Mouse (Mus musculus) heart, embryonic 15.5 days (tissue): ENCODE data around the gene H2-Ab1. TPM values are rescaled to one million over a fixed set of nuclear protein-coding genes. Genes with fewer than 3 reads are reported as not detected.
A peak's percentile ranks its signal among the peaks of the same experiment; 100 is the strongest.

Experiments used
- ATAC-seq: fragments of 200-750 bp; cut with Nextera tagmentation; replicated peaks from 2 replicates; pipeline ENCODE4 v1.8.0; 2017; ENCODE audit warnings: low read depth, moderate TSS enrichment; ENCODE audit not compliant: insufficient number of reproducible peaks, insufficient read depth, low FRiP score
- H3K27ac ChIP-seq: fragments of 300-500 bp; sonication (generic); 2 replicates; pipeline ENCODE4 v1.5.1; 2015; ENCODE audit warnings: mild to moderate bottlenecking, inconsistent platforms
- H3K27me3 ChIP-seq: fragments of 300-500 bp; sonication (generic); 2 replicates; pipeline ENCODE4 v1.6.1; 2015; ENCODE audit warnings: inconsistent platforms
- H3K36me3 ChIP-seq: fragments of 300-500 bp; sonication (generic); 2 replicates; pipeline ENCODE4 v1.6.1; 2015; ENCODE audit warnings: mild to moderate bottlenecking, inconsistent platforms
- H3K4me1 ChIP-seq: fragments of 300-500 bp; sonication (generic); replicated peaks from 2 replicates; pipeline ENCODE4 v1.6.1; 2015; ENCODE audit warnings: inconsistent platforms
- H3K4me2 ChIP-seq: fragments of 300-500 bp; sonication (generic); 2 replicates; pipeline ENCODE4 v1.6.1; 2015; ENCODE audit warnings: inconsistent platforms, mild to moderate bottlenecking, moderate library complexity
- H3K4me3 ChIP-seq: fragments of 300-500 bp; sonication (generic); 2 replicates; pipeline ENCODE4 v1.5.1; 2015; ENCODE audit warnings: mild to moderate bottlenecking, inconsistent platforms
- H3K9ac ChIP-seq: fragments of 300-500 bp; sonication (generic); 2 replicates; pipeline ENCODE4 v1.6.1; 2015; ENCODE audit warnings: mild to moderate bottlenecking, inconsistent platforms
- H3K9me3 ChIP-seq: fragments of 300-500 bp; sonication (generic); replicated peaks from 2 replicates; pipeline ENCODE4 v1.6.1; 2016; ENCODE audit warnings: inconsistent platforms
- WGBS: fragments of 180-500 bp; shearing (Covaris S2); methylation state at CpG from one replicate; pipeline ENCODE4 v1.1.7; 2015; ENCODE audit warnings: mixed read lengths; 5-methylcytosine and 5-hydroxymethylcytosine counted together
- polyA plus RNA-seq: library from polyadenylated mRNA; unstranded; fragments of >200 nt; fragmentation: Nextera tagmentation; extraction: Ambion mirVana; gene quantifications from 2 replicates; pipeline ENCODE4 v1.2.1, GENCODE M21; 2015

Gene H2-Ab1
- polyA plus RNA-seq, 1 experiment from 2014 or later = 16.2 TPM

GRCm38 (mm10) chr17:34263068-34263467, 5.6 kb downstream of the H2-Ab1 start:
- WGBS = under 1% methylated on average over 8 of the region's 8 CpGs
- H3K9ac ChIP-seq = 0 out of 2 replicates have a peak overlapping the region, but pooled peaks have one; percentile 15

GRCm38 (mm10) chr17:34263811-34264371, 6.4 kb downstream of the H2-Ab1 start:
- Histone ChIP-seq H3K27ac (no peak overlapping the region), H3K27me3 (peaks cover 30% of the 10 kb centered on the region), H3K4me3 (peak overlapping the region; percentile 65), H3K36me3 (no peaks in the 10 kb centered on the region), H3K4me2 (peak overlapping the region; percentile 99), H3K9me3 (no peaks in the 10 kb centered on the region), H3K9ac (no peak overlapping the region), H3K4me1 (peaks cover 20% of the 10 kb centered on the region)
- ATAC-seq = no peak
- WGBS = 4% methylated on average over 14 of the region's 14 CpGs

More at GRCm38 (mm10) chr17:34263068-34263467, 5.6 kb downstream of the H2-Ab1 start:
- Histone ChIP-seq H3K27me3 (peaks cover 35% of the 10 kb centered on the region), H3K4me3 (peak overlapping the region; percentile 65), H3K4me2 (peak overlapping the region; percentile 99), H3K36me3 (no peaks in the 10 kb centered on the region), H3K4me1 (peaks cover 20% of the 10 kb centered on the region), H3K27ac (no peak overlapping the region), H3K9me3 (no peaks in the 10 kb centered on the region)
- peak; percentile 68 for ATAC-seq

- ATAC-seq = peak; percentile 32; the same call in 1 of the 2 replicates
- no peaks in the 10 kb centered on the region for H3K36me3 ChIP-seq
- H3K9me3 ChIP-seq = no peaks in the 10 kb centered on the region
- H3K4me1 ChIP-seq = peaks cover 20% of the 10 kb centered on the region
- peaks cover 25% of the 10 kb centered on the region for H3K27me3 ChIP-seq
- under 1% methylated on average over 92 of the region's 93 CpGs for WGBS
- H3K9ac ChIP-seq = peak overlapping the region; percentile 65
- peak overlapping the region; percentile 99 for H3K4me2 ChIP-seq
- H3K4me3 ChIP-seq = peak overlapping the region; percentile 65
- H3K27ac ChIP-seq = no peak overlapping the region
Measured at GRCm38 (mm10) chr17:34264452-34265351, 7.2 kb downstream of the H2-Ab1 start.

- H3K4me3 ChIP-seq = no peak overlapping the region
- H3K27me3 ChIP-seq = peaks cover 18% of the 10 kb centered on the region
- H3K4me2 ChIP-seq = no peak overlapping the region
- no peaks in the 10 kb centered on the region for H3K36me3 ChIP-seq
- no peak overlapping the region for H3K9ac ChIP-seq
- peaks cover 14% of the 10 kb centered on the region for H3K4me1 ChIP-seq
- ATAC-seq = no peak
- H3K27ac ChIP-seq = no peak overlapping the region
- no peaks in the 10 kb centered on the region for H3K9me3 ChIP-seq
- WGBS = 63% methylated on average over 2 of the region's 2 CpGs
Measured at GRCm38 (mm10) chr17:34268262-34268661, 10.8 kb downstream of the H2-Ab1 start.

GRCm38 (mm10) chr17:34268748-34269147, 11.3 kb downstream of the H2-Ab1 start:
- no peak for ATAC-seq
- Histone ChIP-seq H3K27ac (no peak overlapping the region), H3K27me3 (peaks cover 13% of the 10 kb centered on the region), H3K4me3 (no peak overlapping the region), H3K4me2 (no peak overlapping the region), H3K9me3 (no peaks in the 10 kb centered on the region), H3K9ac (no peak overlapping the region), H3K36me3 (no peaks in the 10 kb centered on the region), H3K4me1 (peaks cover 10% of the 10 kb centered on the region)
- 87% methylated on average over 2 of the region's 2 CpGs for WGBS

- peaks cover 8% of the 10 kb centered on the region for H3K27me3 ChIP-seq
Measured at GRCm38 (mm10) chr17:34269817-34270216, 12.3 kb downstream of the H2-Ab1 start.

GRCm38 (mm10) chr17:34270230-34270629, 12.7 kb downstream of the H2-Ab1 start:
- Histone ChIP-seq H3K9me3 (no peaks in the 10 kb centered on the region), H3K4me1 (peaks cover under 1% of the 10 kb centered on the region; the same call in 1 of the 2 replicates), H3K36me3 (no peaks in the 10 kb centered on the region), H3K9ac (no peak overlapping the region), H3K4me2 (no peak overlapping the region), H3K27me3 (peaks cover 4% of the 10 kb centered on the region), H3K27ac (no peak overlapping the region), H3K4me3 (no peak overlapping the region)
- ATAC-seq = no peak
- WGBS = 75% methylated on average over 2 of the region's 2 CpGs

More at GRCm38 (mm10) chr17:34269817-34270216, 12.3 kb downstream of the H2-Ab1 start:
- H3K4me3 ChIP-seq = no peak overlapping the region
- no peak overlapping the region for H3K4me2 ChIP-seq
- no peak overlapping the region for H3K9ac ChIP-seq
- WGBS = 68% methylated on average over 4 of the region's 4 CpGs
- no peaks in the 10 kb centered on the region for H3K9me3 ChIP-seq
- no peaks in the 10 kb centered on the region for H3K36me3 ChIP-seq
- H3K4me1 ChIP-seq = peaks cover 4% of the 10 kb centered on the region
- no peak overlapping the region for H3K27ac ChIP-seq
- ATAC-seq = no peak

GRCm38 (mm10) chr17:34270940-34271339, 13.5 kb downstream of the H2-Ab1 start:
- 80% methylated on average over 2 of the region's 2 CpGs for WGBS
- ATAC-seq = no peak

GRCm38 (mm10) chr17:34272102-34272501, 14.6 kb downstream of the H2-Ab1 start:
- no peak overlapping the region for H3K9ac ChIP-seq
- no peak overlapping the region for H3K4me2 ChIP-seq
- H3K27ac ChIP-seq = no peak overlapping the region
- no peak for ATAC-seq
- no peak overlapping the region for H3K4me3 ChIP-seq
- no peaks in the 10 kb centered on the region for H3K4me1 ChIP-seq
- H3K9me3 ChIP-seq = 0 out of 2 replicates have a peak, but pooled peaks cover 3% of the 10 kb centered on the region
- no peaks in the 10 kb centered on the region for H3K27me3 ChIP-seq
- H3K36me3 ChIP-seq = no peaks in the 10 kb centered on the region
- 87% methylated on average over 1 of the region's 1 CpGs for WGBS

More at GRCm38 (mm10) chr17:34270940-34271339, 13.5 kb downstream of the H2-Ab1 start:
- Histone ChIP-seq H3K36me3 (no peaks in the 10 kb centered on the region), H3K9ac (no peak overlapping the region), H3K27me3 (no peaks in the 10 kb centered on the region; the same call in 1 of the 2 replicates), H3K27ac (no peak overlapping the region), H3K4me3 (no peak overlapping the region), H3K4me1 (no peaks in the 10 kb centered on the region), H3K9me3 (no peaks in the 10 kb centered on the region), H3K4me2 (no peak overlapping the region)

GRCm38 (mm10) chr17:34280499-34281038, 23.1 kb downstream of the H2-Ab1 start:
- Histone ChIP-seq H3K27ac (no peak overlapping the region), H3K4me1 (no peaks in the 10 kb centered on the region), H3K9me3 (0 out of 2 replicates have a peak, but pooled peaks cover 3% of the 10 kb centered on the region), H3K4me2 (no peak overlapping the region), H3K4me3 (no peak overlapping the region), H3K9ac (no peak overlapping the region), H3K36me3 (no peaks in the 10 kb centered on the region), H3K27me3 (no peaks in the 10 kb centered on the region; the same call in 1 of the 2 replicates)
- no peak; the same call in 1 of the 2 replicates for ATAC-seq
- WGBS = 65% methylated on average over 1 of the region's 1 CpGs

- H3K9me3 ChIP-seq = no peaks in the 10 kb centered on the region
- H3K27me3 ChIP-seq = no peaks in the 10 kb centered on the region; the same call in 1 of the 2 replicates
- ATAC-seq = no peak
Measured at GRCm38 (mm10) chr17:34281836-34282235, 24.3 kb downstream of the H2-Ab1 start.

More at GRCm38 (mm10) chr17:34281836-34282235, 24.3 kb downstream of the H2-Ab1 start:
- H3K4me3 ChIP-seq = no peak overlapping the region
- 67% methylated on average over 1 of the region's 1 CpGs for WGBS
- no peaks in the 10 kb centered on the region for H3K4me1 ChIP-seq
- no peak overlapping the region for H3K4me2 ChIP-seq
- H3K36me3 ChIP-seq = no peaks in the 10 kb centered on the region
- H3K27ac ChIP-seq = no peak overlapping the region
- no peak overlapping the region for H3K9ac ChIP-seq
